Mouse (Mus musculus): ENCODE results near the gene Krtap1-3.
A peak's percentile ranks its signal among the peaks of the same experiment; 100 is the strongest.

- TF ChIP-seq CTCF (IDR thresholded peaks at IDR 0.05; ENCODE audit: extremely low read depth, insufficient read length, insufficient replicate concordance, low read depth, low read length), result peak; percentile 87; the same call in 1 of the 2 replicates
- no peak for TF ChIP-seq POLR2A (IDR thresholded peaks at IDR 0.05; ENCODE audit: low read depth, low read length)
These were observed 17.0 kb downstream of the Krtap1-3 start for GRCm38 (mm10) chr11:99574106-99574505.
